Mouse (Mus musculus) neutrophil, adult 5-6 weeks (primary cell): Measurements from ENCODE around the gene Ckb. TPM values are rescaled to one million over a fixed set of nuclear protein-coding genes. Genes with fewer than 3 reads are reported as not detected.
"Not testable (repeated sequence)": the region's sequence is repeated elsewhere in the genome, so short reads cannot be mapped to it uniquely, and the experiment has no call there.

Experiments used
- ATAC-seq: fragments of 151-379, 151-347 bp; 2 replicates; pipeline ENCODE4 v1.8.0; 2017; ENCODE audit warnings: mild to moderate bottlenecking, moderate TSS enrichment; ENCODE audit not compliant: insufficient number of reproducible peaks, poor library complexity, low FRiP score, severe bottlenecking; ENCODE audit errors: extremely low read depth
- total RNA-seq: library from RNA; stranded (forward); fragments of 200-1000 nt; gene quantifications from 2 replicates; pipeline ENCODE4 v1.2.3, GENCODE M21; 2017

The Ckb gene
- total RNA-seq, 1 experiment from 2014 or later, result 4.5 TPM

DNA sequence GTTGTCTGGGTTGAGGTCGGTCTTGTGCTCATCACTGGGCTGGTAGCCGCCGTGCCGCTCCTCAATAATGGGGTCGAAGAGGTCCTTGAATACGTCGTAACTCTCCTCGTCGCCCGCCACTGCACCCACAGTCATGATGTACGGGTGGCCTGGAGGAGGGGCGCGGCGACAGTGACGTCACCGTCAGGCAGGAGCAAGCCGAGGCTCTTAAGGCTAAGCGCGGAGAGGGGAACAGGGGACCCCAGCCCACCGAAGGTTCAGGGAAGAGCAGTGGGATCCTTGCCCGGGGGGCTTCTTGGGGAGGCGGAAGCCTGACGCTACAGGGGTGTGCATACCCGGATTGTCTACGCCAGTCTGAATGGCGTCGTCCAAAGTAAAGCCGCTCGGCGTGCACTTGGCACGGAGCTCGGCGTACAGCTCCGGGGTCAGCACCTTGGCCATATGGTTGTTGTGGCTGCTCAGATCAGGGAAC is 671 bp downstream of the Ckb start:
- ATAC-seq, result peak; percentile 21; the same call in 1 of the 2 replicates

DNA sequence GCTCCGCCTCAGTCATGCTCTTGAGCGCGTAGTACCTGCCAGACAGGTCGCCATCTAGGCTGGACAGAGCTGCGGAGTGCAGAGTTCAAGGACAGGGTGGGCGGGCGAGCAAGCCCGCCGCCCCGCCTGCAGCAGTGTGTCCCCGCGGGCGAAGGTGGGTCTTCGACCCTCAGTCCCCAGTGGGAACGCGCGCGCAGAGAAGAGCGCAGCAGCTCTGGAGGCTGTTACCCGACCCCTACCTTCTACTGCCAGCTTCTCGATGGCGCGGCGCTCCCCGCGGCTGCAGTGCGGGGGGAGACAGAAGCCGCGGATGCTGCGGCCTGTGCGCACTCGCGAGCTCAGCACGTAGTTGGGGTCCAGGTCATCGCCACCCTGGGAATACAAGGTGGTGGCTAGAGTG is 1.2 kb downstream of the Ckb start:
- no peak for ATAC-seq

DNA sequence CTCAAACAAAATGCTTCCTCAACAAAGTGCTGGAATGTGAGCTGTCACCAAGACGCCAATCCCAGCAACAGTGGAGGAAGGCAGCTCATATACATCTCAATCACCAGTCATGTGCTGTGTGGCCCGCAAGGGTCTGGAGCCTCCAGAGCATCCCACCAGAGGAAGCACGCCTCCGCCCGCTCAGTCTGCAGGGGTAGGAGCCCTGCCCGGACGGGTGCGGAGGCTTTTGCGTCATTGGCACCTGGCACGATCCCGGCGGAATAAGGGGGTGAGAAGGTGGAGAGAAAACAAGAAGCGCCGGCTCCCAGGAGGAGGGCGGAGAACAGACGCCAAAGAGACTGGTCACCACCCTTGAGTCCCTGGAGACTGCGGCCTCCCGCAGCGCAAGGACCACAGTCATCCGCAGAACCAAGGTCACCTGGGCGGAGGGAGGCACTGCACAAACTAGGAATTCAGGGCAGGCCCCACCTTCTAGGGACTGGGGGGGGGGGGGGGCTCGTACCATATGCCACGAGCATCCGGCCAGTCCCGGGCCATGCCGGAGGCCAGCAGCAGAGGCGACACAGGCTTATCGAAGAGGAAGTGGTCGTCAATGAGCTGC is 1.7 kb downstream of the Ckb start:
- ATAC-seq, result no peak

DNA sequence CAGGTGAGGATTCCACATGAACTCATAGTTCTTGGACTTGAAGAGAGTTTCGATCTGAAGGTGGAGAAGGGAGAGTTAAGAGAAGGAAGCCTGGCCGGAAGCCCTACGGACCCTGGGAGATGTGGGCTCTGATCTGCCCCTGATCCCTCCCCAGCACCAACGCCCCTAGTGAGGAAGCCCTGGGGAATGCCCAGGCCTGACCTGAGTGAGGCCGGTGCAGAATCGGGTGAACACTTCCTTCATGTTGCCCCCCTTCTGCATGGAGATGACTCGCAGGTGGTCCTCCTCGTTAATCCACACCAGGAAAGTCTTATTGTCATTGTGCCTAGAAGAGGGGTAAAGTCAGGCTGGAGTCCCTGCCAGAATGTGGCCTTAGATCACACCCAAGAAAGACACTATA is 2.2 kb downstream of the Ckb start:
- ATAC-seq, result no peak

- no peak for ATAC-seq
These were observed 2.9 kb downstream of the Ckb start for GRCm38 (mm10) chr12:111669000-111669788.

DNA sequence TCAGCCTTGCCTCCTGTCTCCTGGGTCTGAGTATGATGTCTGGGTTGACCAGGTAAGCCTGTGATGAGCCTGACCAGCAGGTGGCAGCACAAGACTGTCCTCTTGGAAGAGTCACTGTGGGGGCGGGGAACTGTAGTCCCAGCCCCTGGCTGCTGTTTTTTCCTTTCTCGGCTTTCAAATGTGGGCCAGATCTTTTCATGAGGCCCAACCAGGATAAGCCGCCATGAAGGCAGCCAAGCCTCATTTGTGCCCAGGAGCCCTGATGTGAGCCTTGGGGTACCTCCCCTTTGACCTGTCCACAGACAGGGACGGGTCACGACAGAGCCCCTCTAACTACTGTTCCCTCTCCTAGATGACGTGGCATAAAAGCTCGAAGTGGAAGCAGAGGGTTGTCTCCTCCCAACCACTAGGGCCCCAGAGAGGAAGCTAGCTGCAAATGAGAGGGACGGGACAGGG is 3.7 kb downstream of the Ckb start:
- peak; percentile 64; the same call in 1 of the 2 replicates for ATAC-seq

- ATAC-seq, result no peak
These were observed 4.7 kb downstream of the Ckb start for GRCm38 (mm10) chr12:111667421-111667820.

DNA sequence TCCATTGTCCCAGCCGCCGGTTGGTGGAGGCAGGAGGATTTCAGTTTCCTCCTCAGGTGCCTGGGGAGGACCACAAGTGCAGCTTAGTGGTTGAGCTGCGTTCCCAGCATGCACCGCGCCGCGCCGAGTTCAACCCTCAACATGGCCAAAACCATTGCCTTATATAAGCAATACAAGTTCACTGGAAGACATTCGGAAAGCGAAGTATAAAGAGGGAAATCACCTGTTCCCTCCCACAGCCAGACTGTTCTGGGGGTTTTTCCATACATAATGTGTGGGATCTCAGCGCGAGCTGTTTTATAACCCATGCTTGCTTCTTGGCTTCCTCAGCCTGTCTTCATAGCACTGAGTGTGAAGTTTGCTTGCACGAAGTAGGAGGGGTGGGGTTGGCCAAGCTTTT is 5.8 kb downstream of the Ckb start:
- ATAC-seq, result no peak

GRCm38 (mm10) chr12:111665041-111665880 is 6.9 kb downstream of the Ckb start:
- ATAC-seq, result no peak

GRCm38 (mm10) chr12:111664144-111664634 is 7.9 kb downstream of the Ckb start:
- no peak for ATAC-seq

- no peak for ATAC-seq
These were observed 8.7 kb downstream of the Ckb start for GRCm38 (mm10) chr12:111663228-111664143.

- ATAC-seq, result not testable (repeated sequence)
These were observed 10.6 kb downstream of the Ckb start for GRCm38 (mm10) chr12:111661554-111661953.

- ATAC-seq, result no peak
These were observed 11.5 kb downstream of the Ckb start for GRCm38 (mm10) chr12:111660628-111661027.

DNA sequence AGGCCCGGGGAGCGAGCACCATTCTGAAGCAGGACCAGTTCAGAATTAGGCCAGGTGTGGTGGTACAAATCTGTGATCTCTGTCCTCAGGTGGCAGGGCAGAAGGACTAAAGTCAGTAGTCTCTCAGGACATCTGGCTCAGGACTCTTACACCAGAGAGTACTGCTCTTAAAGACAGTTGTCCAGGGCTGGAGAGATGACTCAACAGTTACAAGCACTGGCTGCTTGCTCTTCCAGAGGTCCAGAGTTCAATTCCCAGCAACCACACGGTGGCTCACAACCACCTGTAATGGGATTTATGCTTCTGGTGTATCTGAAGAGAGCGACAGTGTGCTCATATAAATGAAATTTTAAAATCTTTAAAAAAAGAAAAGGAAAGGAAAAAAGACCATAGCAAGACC is 12.8 kb downstream of the Ckb start:
- no peak for ATAC-seq

- no peak for ATAC-seq
These were observed 16.4 kb downstream of the Ckb start for GRCm38 (mm10) chr12:111655695-111656094.

DNA sequence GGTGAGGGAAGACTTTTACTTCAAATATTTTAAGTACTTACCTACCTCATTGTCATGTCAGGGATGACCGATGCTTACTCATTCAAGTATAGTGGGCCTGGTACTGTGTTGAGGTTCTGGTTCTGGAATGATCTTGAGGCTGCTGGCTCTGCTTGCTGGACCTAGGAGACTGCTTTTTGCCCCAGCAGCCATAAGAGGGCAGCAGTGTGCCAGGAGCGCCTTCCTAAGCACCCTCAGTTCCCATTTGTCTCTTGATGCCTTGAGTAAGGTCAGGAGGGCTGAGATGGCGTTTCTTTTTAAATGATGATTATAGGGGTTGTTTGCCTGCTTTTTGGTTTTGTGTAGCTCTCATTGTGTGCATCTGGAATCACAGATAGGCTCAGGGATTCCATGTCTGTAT is 18.7 kb downstream of the Ckb start:
- ATAC-seq, result peak; percentile 66

- no peak for ATAC-seq
These were observed 19.2 kb downstream of the Ckb start for GRCm38 (mm10) chr12:111652953-111653352.

DNA sequence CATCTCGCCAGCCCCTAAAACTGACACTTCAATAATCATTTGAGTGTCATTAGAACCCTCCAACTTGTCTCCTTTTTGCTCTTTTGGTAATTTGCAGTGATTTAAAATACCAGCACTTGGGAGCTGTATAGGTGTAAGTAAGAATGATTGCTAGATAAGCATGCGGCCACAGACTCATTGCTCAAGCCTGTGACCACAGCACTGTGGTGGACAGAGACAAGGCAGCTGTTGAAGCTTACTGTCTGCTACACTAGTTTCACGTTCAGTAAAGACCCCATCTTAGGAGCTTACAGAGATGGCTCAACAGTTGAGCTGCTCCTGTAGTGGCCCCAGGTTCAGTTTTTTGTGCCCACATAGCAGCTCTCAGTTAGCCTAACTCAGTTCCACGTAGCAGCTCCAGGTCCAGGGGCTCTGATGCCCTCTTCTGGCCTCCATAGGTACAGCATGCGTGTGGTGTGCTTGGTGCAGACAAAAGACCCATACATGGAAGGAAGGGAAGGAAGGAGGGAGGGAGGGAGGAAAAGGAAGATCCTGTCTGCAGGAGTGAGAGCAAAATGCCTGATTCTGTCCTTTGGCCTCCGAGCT is 24.0 kb downstream of the Ckb start:
- peak; percentile 55; the same call in 1 of the 2 replicates for ATAC-seq
